Mouse (Mus musculus) cerebral cortex, adult 2 months (tissue): ENCODE results near the gene Golph3l.

Source experiments
- WGBS: fragments of 180-500 bp; shearing (Covaris S2); methylation state at CpG from one replicate; pipeline ENCODE4 v1.1.7; 2018; 5-methylcytosine and 5-hydroxymethylcytosine counted together

Gene Golph3l

DNA sequence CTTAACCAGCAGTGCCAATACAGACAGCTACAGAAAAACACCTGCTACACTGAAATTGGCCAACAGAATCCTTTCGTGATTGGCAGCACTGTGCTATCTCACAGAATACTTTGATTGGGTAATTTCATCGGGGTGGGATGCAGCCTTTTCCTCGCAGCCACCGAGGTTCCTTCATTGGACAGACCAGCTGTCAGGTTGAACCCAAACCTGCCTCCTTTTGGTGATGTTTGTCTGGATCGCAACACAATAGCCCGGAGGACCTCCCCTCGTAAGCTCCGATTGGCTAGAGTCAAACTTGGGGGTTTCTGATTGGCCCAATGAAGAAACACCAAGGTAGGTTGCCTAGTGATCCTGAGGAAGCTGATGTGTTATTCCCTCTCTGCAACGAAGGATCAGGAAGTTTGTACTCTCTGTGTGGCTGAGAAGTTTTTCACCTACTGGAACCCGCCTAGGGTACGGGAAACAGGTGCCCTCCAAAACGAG is at the start of gene Golph3l:
Gene Golph3l (plus strand): TSS at position 331 of the 483 bp plus-strand sequence.
- WGBS, result under 1% methylated on average over 12 of the region's 12 CpGs

GRCm38 (mm10) chr3:95538936-95539335 is 49.8 kb upstream of the Golph3l start:
- 90% methylated on average over 10 of the region's 10 CpGs for WGBS

DNA sequence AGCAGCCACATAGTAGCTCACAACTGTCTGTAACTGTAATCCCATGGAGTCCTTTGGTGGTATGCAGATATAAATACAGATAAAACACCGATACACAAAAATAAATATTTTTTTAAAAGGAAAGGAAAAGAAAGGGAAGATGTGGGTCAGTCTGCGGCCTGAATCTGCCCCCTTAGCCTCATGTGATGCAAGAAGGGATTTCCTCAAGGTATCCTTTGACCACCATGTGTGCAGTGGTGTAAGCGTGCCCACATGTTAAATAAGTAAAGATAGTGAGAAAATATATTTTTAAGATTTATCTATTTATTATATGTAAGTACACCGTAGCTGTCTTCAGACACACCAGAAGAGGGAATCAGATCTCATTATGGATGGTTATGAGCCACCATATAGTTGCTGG is 48.9 kb upstream of the Golph3l start:
- WGBS, result 96% methylated on average over 4 of the region's 4 CpGs

- WGBS, result 71% methylated on average over 2 of the region's 2 CpGs
Measured at GRCm38 (mm10) chr3:95541186-95541585, 47.5 kb upstream of the Golph3l start.

DNA sequence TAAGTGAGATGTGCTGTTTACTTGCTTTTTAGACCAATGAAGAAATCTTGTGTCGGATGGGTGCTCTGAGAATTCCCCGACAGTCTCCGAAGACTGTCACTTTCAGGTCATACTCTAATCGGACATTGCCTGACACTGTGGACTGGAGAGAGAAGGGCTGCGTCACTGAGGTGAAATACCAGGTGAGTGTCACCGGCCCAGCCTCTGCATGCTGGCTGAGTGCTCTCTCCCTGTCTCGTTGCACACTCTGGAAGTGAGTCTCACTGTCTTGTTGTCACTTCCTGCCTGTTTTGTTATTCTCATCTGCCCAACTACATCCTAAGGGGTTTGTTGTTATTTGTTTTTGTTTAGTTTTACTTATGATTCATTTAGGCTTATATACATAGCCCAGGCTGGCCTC is 45.8 kb upstream of the Golph3l start:
- WGBS, result 83% methylated on average over 7 of the region's 7 CpGs

- WGBS, result 84% methylated on average over 1 of the region's 1 CpGs
Measured at GRCm38 (mm10) chr3:95550176-95550575, 38.6 kb upstream of the Golph3l start.

DNA sequence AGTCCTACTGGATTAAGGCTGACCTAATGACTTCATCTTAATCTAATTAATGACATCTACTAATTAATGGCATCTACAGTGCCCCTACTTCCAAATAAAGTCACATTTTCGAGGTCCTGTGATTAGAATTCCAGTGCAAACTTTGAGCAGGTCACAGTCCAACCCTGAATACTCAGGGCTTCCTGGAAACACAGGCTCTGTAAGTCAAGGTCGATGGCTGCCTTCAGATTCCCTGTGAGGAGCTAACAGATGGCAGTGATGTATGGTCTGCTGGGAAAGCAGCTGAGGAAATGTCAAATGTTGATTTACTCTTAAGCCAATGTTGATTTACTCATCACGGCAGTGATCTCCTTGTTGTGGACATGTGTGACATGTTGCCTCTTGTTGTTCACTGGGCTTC is 34.7 kb upstream of the Golph3l start:
- WGBS, result 69% methylated on average over 3 of the region's 3 CpGs

DNA sequence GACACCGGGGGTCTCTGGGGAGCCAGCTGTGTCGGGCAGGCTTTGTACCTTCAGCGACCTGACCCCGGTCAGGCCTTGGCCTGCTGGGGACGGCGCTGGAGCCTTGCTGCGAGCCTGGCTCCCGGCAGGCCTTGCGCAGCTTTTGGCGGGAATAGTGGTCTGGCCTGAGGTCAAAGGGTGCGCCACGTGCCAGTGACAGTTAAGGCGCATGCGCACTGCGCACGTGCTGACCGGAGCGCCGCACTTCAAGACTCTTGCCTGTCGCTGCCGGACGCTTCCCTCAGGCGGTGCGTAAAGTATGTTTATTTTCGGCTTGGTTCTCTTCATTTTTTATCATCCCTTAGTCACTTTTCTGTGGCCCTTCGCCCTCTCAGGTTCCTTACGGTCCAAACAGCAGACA is 29.3 kb upstream of the Golph3l start, which contains the start of gene Hormad1:
Gene Hormad1 (plus strand): TSS at position 241 of the 400 bp plus-strand sequence.
- WGBS, result 94% methylated on average over 27 of the region's 27 CpGs

DNA sequence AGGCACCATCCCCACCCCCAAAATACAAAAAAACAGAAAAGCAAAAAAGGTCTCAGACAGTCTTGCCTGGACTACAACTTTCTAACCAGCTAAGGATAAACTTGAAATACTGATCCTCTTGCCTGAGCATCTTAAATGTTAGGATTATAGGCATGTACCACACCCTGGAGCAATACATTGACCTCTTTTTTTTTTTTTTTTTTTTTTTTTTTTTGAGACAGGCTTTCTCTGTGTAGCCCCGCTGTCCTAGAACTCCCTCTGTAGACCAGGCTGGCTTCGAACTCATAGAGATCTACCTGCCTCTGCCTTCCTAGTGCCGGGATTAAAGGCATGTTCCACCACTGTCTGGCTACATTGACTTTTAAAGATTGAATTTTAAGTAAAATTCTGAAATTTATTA is 28.0 kb upstream of the Golph3l start:
- WGBS, result 90% methylated on average over 3 of the region's 3 CpGs

GRCm38 (mm10) chr3:95561826-95562225 is 26.9 kb upstream of the Golph3l start:
- WGBS, result 72% methylated on average over 2 of the region's 2 CpGs

DNA sequence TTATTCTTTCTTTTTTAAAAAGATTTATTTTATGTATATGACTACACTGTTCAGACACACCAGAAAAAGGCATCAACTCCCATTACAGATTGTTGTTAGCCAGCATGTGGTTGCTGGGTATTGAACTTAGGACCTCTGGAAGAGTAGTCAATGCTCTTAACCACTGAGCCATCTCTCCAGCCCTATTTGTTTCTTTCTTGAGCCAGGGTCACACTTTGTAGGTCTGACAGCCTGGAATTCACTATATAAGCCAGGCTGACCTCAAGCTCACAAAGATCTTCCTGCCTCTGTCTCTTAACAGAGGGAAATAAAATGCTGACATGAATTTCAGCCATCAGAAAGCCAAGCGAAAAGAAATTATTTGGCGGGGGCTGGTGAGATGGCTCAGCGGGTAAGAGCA is 19.1 kb upstream of the Golph3l start:
- 89% methylated on average over 3 of the region's 3 CpGs for WGBS

- 45% methylated on average over 8 of the region's 8 CpGs for WGBS
Measured at GRCm38 (mm10) chr3:95587754-95588603, 755 bp upstream of the Golph3l start.

DNA sequence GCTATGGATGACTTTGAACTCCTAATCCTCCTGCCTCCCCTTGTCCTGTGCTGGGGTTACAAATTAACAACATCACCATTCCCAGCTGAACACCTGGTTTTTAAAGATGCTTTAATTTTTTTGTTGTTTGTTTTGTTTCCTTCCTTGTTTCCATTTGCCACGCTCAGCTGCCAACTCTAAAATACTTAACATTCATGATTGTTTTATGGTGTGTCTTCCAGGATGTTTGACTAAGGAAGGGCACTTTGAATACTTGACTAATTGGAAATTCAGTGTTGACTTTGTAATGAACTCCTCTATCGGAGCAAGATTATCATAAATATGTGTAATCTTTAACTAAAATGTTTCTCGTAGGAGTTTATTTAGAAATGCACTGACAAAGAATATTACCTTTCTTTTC is 12.6 kb downstream of the Golph3l start:
- WGBS, result 77% methylated on average over 3 of the region's 3 CpGs

- WGBS, result 93% methylated on average over 3 of the region's 3 CpGs
Measured at GRCm38 (mm10) chr3:95606096-95606495, 17.4 kb downstream of the Golph3l start.

- 68% methylated on average over 3 of the region's 3 CpGs for WGBS
Measured at GRCm38 (mm10) chr3:95609195-95609594, 20.5 kb downstream of the Golph3l start.

- 97% methylated on average over 1 of the region's 1 CpGs for WGBS
Measured at GRCm38 (mm10) chr3:95613996-95614395, 25.3 kb downstream of the Golph3l start.

GRCm38 (mm10) chr3:95618511-95618910 is 29.8 kb downstream of the Golph3l start:
- 84% methylated on average over 1 of the region's 1 CpGs for WGBS

GRCm38 (mm10) chr3:95621241-95621640 is 32.5 kb downstream of the Golph3l start:
- WGBS, result 97% methylated on average over 1 of the region's 1 CpGs

GRCm38 (mm10) chr3:95622421-95622820 is 33.7 kb downstream of the Golph3l start:
- 95% methylated on average over 20 of the region's 20 CpGs for WGBS

DNA sequence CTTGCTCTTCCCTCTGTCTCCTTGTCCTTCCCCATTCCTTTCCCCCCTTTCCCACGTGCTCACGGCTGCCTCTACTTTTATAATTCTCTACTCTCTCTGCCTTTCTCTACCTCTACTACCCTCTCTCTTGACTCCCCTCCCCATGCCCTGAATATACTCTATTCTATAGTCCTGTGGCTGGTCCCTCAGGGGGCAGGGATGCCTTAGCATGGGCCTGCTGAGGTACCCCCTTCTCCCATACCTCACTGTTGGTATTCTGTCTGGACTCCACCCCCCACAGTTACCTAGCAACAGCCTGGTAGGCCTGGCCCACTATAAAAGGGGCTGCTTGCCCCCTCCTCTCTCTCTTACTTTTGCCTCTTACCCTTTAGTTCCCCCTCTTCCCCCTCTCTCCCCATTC is 34.8 kb downstream of the Golph3l start:
- 62% methylated on average over 2 of the region's 2 CpGs for WGBS

DNA sequence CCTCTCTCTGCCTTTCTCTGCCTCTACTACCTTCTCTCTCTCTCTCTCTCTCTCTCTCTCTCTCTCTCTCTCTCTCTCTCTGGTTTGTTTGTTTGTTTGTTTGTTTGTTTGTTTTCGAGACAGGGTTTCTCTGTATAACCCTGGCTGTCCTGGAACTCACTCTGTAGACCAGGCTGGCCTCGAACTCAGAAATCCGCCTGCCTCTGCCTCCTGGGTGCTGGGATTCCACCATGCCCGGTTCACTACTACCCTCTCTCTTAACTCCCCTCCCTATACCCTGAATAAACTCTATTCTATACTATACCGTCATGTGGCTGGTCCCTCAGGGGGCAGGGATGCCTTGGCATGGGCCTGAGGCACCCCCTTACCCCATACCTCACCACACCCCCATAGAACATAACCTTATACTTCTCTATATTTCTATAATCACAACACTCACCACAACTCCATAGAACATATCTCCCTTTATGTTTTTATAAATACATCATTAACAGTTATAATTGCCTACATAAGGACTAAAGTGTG is 35.3 kb downstream of the Golph3l start:
- 69% methylated on average over 5 of the region's 5 CpGs for WGBS

- 1% methylated on average over 44 of the region's 44 CpGs for WGBS
Measured at GRCm38 (mm10) chr3:95624628-95625503, 36.1 kb downstream of the Golph3l start, which contains the start of gene Ensa. Gene Ensa, plus strand, starts transcription at chr3:95624993.
